Mouse (Mus musculus): ENCODE data around the gene Vipas39. TPM values are rescaled to one million over a fixed set of nuclear protein-coding genes. Genes with fewer than 3 reads are reported as not detected.
"Not testable (repeated sequence)": the region's sequence is repeated elsewhere in the genome, so short reads cannot be mapped to it uniquely, and the experiment has no call there.

The Vipas39 gene
- polyA plus RNA-seq, 1 experiment from 2014 or later: 32.4 TPM

DNA sequence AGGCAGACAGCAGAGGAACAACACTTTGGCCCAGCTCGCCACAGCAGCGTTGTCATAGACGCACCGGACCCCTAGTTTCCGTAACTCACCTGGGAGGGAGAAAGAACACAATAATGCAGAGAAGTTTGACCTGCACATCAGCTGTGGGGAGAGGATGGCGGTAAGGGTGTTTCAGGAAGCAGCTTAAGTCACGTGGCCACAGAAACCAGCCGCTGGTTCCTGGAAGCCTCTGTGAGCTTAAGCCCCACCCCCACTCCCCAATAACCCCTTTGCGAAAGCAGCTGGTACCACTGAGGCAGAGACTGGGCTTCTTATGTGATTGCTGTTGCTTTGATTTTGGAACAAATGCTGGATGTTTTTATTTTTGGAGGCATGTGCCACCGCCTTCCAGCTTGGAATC is 41.1 kb downstream of the Vipas39 start:
- Histone ChIP-seq H3K27me3 (replicated peaks) (no peaks in the 10 kb centered on the region), H3K4me2 (peak overlapping the region; percentile 48), H3K36me3 (no peaks in the 10 kb centered on the region), H3K4me3 (0 out of 2 replicates have a peak overlapping the region, but pooled peaks have one; percentile 4), H3K4me1 (peaks cover 7% of the 10 kb centered on the region), H3K9me3 (no peaks in the 10 kb centered on the region), H3K9ac (no peak overlapping the region), H3K27ac (replicated peaks) (no peak overlapping the region)
- 62% methylated on average over 10 of the region's 10 CpGs for WGBS
- ATAC-seq (ENCODE audit: extremely low read depth, insufficient number of reproducible peaks, low FRiP score, low TSS enrichment): no peak

DNA sequence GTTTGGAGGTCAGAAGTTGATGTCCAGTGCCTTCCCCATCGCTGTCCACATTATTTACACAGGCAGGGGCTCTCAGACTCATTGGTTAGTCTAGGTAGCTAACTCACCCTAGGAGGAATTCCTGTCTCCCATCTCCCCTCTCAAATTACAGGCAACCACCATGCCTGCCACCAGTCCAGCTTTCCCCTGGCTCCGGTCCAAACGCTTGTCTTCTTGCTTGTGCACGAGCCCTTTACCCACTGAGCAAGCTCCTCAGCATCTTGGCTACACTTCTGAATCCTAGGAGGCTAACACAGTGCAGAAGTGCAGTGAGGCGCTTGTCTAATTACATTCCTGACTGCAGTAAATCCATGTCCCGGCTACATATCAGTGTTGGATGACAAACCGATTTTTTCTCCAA is 46.7 kb downstream of the Vipas39 start:
- H3K27ac ChIP-seq (replicated peaks): no peak overlapping the region
- 55% methylated on average over 7 of the region's 7 CpGs for WGBS
- H3K27me3 ChIP-seq (replicated peaks): no peaks in the 10 kb centered on the region
- H3K9me3 ChIP-seq: no peaks in the 10 kb centered on the region
- H3K4me1 ChIP-seq: peaks cover 7% of the 10 kb centered on the region
- no peak overlapping the region for H3K4me2 ChIP-seq
- no peak overlapping the region for H3K4me3 ChIP-seq
- H3K9ac ChIP-seq: no peak overlapping the region
- no peak for ATAC-seq (ENCODE audit: extremely low read depth, insufficient number of reproducible peaks, low FRiP score, low TSS enrichment)
- no peaks in the 10 kb centered on the region for H3K36me3 ChIP-seq

DNA sequence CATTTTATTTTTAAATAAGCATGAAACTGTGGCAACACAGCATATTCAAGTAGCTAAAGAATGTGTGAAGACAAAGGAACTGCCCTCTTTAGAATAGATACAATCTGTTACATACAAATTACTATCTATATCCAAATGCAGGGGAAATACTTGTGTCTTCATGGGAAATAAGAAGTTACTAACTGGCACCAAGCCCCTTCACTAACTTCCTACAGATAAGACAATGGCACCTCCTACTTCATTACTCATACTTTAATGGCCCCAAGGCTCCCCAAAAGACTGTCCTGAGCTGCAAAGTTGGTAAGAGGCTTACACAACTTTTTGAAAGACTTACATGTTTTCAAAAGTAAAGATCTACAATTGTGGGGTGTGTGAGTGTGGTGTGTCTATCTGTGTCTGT is 48.5 kb downstream of the Vipas39 start:
- no peaks in the 10 kb centered on the region for H3K27me3 ChIP-seq (replicated peaks)
- no peaks in the 10 kb centered on the region for H3K9me3 ChIP-seq
- H3K4me2 ChIP-seq: no peak overlapping the region
- H3K4me3 ChIP-seq: no peak overlapping the region
- no peak overlapping the region for H3K27ac ChIP-seq (replicated peaks)
- H3K9ac ChIP-seq: no peak overlapping the region
- H3K36me3 ChIP-seq: no peaks in the 10 kb centered on the region
- ATAC-seq (ENCODE audit: extremely low read depth, insufficient number of reproducible peaks, low FRiP score, low TSS enrichment): no peak
- peaks cover 7% of the 10 kb centered on the region for H3K4me1 ChIP-seq

DNA sequence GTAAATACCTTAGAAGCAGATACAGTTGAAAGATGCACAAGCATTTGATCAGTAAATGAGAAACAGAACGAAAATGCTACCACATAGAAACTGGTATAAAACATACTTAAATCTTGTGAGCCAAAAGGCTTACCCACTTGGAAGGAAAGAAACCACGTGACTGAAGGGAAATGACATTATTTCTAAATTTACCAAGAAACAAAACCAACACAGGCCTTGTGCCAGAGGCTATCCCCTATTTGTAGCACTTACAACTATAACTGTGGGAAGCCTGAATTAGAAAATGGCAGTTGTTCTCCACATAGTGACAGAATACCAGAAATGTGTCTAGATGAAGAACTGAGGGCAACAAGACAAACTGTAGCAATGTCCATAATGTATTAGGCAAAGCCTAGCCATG is 50.0 kb downstream of the Vipas39 start:
- Histone ChIP-seq H3K9ac (no peak overlapping the region), H3K27me3 (replicated peaks) (no peaks in the 10 kb centered on the region), H3K4me1 (peaks cover 7% of the 10 kb centered on the region), H3K9me3 (no peaks in the 10 kb centered on the region), H3K36me3 (no peaks in the 10 kb centered on the region), H3K4me2 (no peak overlapping the region), H3K27ac (replicated peaks) (no peak overlapping the region), H3K4me3 (no peak overlapping the region)
- ATAC-seq (ENCODE audit: extremely low read depth, insufficient number of reproducible peaks, low FRiP score, low TSS enrichment): no peak
- 66% methylated on average over 2 of the region's 2 CpGs for WGBS

DNA sequence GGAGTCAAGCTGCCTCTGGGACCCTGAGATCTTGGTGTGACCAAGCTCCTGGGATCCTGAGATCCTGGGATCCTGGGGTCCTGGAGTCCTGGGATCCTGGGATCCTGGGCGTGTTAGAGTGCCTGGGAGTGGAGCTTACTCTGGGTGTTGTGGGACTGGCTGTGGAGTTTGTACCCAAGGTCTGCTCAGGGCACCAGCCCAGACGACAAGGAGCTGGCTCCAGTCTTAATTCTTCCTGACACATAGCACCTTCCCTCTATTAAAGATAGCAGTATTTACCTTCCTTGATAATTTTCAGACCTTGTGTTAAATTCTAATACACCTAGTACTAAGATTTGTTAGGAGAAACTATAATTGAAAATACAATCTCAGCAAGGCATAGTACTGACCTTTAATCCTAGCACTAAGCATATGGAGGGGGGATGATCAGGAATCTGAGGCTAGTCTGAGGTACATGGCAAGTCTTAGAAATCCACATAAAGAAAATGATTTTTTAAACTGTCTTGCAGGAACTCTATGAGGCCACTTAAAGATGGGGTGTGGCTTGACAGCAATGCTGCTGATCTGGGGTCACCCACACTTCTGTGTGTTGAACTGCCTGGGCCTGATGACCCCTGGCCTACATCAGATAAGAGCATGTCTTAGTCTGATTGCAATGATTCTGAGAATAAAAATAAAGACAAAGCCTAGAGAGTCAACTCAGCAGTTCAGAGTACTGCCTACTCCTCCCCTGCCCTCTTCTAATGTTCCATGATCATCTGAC is 53.0 kb downstream of the Vipas39 start:
- H3K9me3 ChIP-seq: no peaks in the 10 kb centered on the region
- H3K27me3 ChIP-seq (replicated peaks): no peaks in the 10 kb centered on the region
- H3K4me3 ChIP-seq: no peak overlapping the region
- H3K36me3 ChIP-seq: no peaks in the 10 kb centered on the region
- H3K27ac ChIP-seq (replicated peaks): no peak overlapping the region
- H3K4me1 ChIP-seq: no peaks in the 10 kb centered on the region
- 38% methylated on average over 2 of the region's 2 CpGs for whole genome bisulfite sequencing
- no peak overlapping the region for H3K9ac ChIP-seq
- H3K4me2 ChIP-seq: no peak overlapping the region
- ATAC-seq (ENCODE audit: extremely low read depth, insufficient number of reproducible peaks, low FRiP score, low TSS enrichment): no peak

DNA sequence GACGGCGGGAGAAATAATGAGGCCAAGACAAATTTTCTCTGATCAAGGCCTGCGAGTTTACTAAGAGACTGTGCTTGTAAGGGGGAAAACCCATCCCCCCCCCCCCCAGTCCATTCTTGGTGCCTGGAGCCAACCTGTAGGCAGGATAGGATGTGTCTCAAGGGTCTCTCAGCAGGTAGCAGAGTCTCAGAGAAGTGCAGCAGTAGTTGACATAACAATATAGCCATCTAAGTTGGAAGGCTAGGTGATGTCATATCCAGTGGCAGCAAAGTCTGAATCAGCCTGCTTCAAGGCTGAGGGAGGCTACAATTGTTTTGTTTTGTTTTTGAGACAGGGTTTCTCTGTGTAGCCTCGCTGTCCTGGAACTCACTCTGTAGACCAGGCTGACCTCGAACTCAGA is 60.3 kb downstream of the Vipas39 start:
- H3K9ac ChIP-seq; ATAC-seq (ENCODE audit: extremely low read depth, insufficient number of reproducible peaks, low FRiP score, low TSS enrichment); H3K4me1 ChIP-seq; H3K4me2 ChIP-seq; H3K36me3 ChIP-seq; H3K27me3 ChIP-seq (replicated peaks); H3K9me3 ChIP-seq; H3K4me3 ChIP-seq; H3K27ac ChIP-seq (replicated peaks): not testable (repeated sequence)
- 86% methylated on average over 5 of the region's 5 CpGs for WGBS

DNA sequence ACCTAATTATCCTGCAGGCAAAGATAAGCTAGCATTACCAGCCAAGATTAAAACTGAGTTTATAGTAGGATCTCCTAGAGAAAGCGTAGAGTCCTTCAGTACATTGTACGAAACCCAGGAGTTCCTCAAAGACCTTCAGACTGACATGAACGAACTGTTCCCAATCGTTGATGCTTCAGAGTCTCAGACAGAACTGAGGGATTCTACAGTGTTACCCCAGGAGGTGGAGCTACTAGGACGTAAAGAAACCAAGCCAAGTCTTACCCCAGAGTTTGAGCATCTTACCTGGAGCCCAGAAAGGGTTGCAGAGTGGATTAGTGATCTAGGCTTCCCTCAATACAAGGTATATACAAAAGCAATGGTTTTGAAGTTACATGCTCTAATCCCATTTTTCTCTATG is 64.4 kb downstream of the Vipas39 start:
- H3K4me1 ChIP-seq: peaks cover 10% of the 10 kb centered on the region
- H3K4me2 ChIP-seq: no peak overlapping the region
- H3K9ac ChIP-seq: no peak overlapping the region
- WGBS: 58% methylated on average over 5 of the region's 5 CpGs
- H3K9me3 ChIP-seq: no peaks in the 10 kb centered on the region
- H3K4me3 ChIP-seq: no peak overlapping the region
- H3K27ac ChIP-seq (replicated peaks): no peak overlapping the region
- 0 out of 2 replicates have a peak, but pooled peaks cover 4% of the 10 kb centered on the region for H3K27me3 ChIP-seq (replicated peaks)
- no peaks in the 10 kb centered on the region for H3K36me3 ChIP-seq
- no peak for ATAC-seq (ENCODE audit: extremely low read depth, insufficient number of reproducible peaks, low FRiP score, low TSS enrichment)

DNA sequence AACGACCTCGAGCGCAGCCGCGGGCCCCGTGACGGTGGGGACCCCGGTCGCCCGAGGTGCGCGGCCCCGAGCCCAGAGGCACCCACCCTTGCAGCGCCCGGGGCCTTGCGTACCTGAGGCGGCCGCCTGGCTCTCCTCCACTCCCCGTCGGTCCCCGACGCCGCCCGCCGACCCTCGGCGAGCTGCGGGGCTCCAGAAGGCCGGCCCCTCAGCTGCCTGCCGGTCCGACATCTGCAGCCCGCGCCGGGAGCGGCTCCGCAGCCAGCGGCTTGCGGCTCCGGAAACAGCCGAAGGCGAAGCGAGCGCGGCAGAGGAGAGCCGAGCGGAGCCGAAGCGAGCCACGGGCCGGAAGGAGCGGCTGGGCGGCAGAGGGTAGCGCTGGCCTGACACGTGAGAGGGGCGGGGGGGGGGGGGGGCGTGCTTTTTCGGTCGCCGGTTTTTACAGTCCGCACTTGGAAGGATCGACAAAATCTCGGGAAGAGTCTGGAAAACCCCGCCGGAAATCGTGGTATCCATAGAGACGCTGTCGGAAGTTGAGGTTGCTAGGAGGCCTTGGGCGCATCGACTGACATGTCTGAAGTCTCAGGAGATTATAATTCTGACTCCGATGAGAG is 66.0 kb downstream of the Vipas39 start, which contains the start of gene Tmed8:
TSS of gene Tmed8 (minus strand) at position 482 of the 614 bp plus-strand sequence.
- H3K4me1 ChIP-seq: peaks cover 10% of the 10 kb centered on the region
- 0 out of 2 replicates have a peak, but pooled peaks cover 4% of the 10 kb centered on the region for H3K27me3 ChIP-seq (replicated peaks)
- peak within 1 kb of the TSS; percentile 96 for H3K9ac ChIP-seq
- under 1% methylated on average over 63 of the region's 70 CpGs for WGBS
- no peaks in the 10 kb centered on the region for H3K36me3 ChIP-seq
- H3K27ac ChIP-seq (replicated peaks): peak within 1 kb of the TSS; percentile 59; the same call in 1 of the 2 replicates
- H3K4me3 ChIP-seq: peak within 1 kb of the TSS; percentile 93
- H3K9me3 ChIP-seq: no peaks in the 10 kb centered on the region
- peak; percentile 70 for ATAC-seq (ENCODE audit: extremely low read depth, insufficient number of reproducible peaks, low FRiP score, low TSS enrichment)
- H3K4me2 ChIP-seq: peak within 1 kb of the TSS; percentile 92

DNA sequence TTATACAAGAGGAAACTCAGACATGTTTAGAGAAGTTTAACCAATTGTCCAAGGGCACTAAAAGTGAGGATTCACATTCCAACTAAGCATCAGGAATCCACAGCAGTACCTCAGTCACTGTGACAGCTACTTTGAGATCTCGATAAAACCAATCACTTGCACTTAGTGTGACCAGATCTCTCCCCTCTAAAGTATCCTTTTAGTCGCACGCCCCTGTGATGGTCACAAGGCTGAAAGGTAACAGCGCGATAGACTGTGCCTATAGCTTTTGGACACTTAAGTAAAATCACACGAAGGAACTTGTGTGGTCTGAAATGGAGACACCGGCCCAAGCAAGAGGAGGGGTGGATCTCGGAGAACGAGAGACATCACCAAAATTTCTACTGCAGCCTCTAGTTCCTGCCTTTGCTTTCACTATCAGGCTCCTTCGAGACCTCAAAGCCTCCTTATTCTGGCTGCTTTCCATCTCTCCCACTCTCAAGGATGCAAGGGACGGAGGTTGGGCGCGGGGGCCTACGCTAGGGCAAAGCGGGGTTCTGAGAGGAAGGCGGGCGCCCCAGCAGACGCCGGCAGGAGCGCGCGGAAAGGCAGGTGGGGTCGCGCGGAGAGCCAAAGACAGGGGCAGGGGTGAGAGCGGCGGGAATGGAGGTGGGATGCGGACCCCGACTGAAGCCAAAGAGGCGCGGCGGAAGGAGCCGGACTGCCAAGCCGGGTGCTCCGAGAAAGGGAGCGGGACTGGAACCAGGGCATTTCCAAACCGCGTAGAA is 66.7 kb downstream of the Vipas39 start, which contains the start of gene Samd15:
TSS of gene Samd15 (plus strand) at position 518 of the 767 bp plus-strand sequence.
- no peaks in the 10 kb centered on the region for H3K9me3 ChIP-seq
- H3K27me3 ChIP-seq (replicated peaks): 0 out of 2 replicates have a peak, but pooled peaks cover 4% of the 10 kb centered on the region
- no peaks in the 10 kb centered on the region for H3K36me3 ChIP-seq
- H3K4me1 ChIP-seq: peaks cover 10% of the 10 kb centered on the region
- peak within 1 kb of the TSS; percentile 92 for H3K4me2 ChIP-seq
- peak within 1 kb of the TSS; percentile 59; the same call in 1 of the 2 replicates for H3K27ac ChIP-seq (replicated peaks)
- peak; percentile 44; the same call in 1 of the 2 replicates for ATAC-seq (ENCODE audit: extremely low read depth, insufficient number of reproducible peaks, low FRiP score, low TSS enrichment)
- peak within 1 kb of the TSS; percentile 96 for H3K9ac ChIP-seq
- H3K4me3 ChIP-seq: peak within 1 kb of the TSS; percentile 93
- WGBS: under 1% methylated on average over 38 of the region's 38 CpGs

DNA sequence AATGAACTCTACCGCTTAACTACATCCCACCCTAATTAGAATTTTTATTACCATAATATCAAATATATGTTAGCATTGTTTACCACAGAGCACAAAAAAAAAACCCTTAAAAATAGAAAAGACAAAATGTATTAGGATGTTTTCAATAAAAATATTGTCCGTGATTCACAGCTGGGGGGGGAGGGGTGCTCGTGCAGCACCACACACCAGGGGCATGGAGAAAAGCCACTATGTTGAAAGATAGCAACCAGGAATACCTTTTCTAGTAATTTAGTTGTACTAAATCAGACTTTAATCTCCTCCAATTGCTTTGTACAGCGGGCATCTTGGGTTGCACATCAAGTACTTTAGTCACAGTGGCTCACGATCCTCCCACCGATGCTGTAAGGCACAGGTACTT is 67.3 kb downstream of the Vipas39 start:
- Histone ChIP-seq H3K9me3 (no peaks in the 10 kb centered on the region), H3K36me3 (no peaks in the 10 kb centered on the region), H3K4me3 (peak overlapping the region; percentile 93), H3K9ac (peak overlapping the region; percentile 96), H3K27me3 (replicated peaks) (0 out of 2 replicates have a peak, but pooled peaks cover 4% of the 10 kb centered on the region), H3K4me1 (peaks cover 10% of the 10 kb centered on the region), H3K27ac (replicated peaks) (no peak overlapping the region), H3K4me2 (peak overlapping the region; percentile 92)
- WGBS: 63% methylated on average over 6 of the region's 6 CpGs
- ATAC-seq (ENCODE audit: extremely low read depth, insufficient number of reproducible peaks, low FRiP score, low TSS enrichment): no peak

DNA sequence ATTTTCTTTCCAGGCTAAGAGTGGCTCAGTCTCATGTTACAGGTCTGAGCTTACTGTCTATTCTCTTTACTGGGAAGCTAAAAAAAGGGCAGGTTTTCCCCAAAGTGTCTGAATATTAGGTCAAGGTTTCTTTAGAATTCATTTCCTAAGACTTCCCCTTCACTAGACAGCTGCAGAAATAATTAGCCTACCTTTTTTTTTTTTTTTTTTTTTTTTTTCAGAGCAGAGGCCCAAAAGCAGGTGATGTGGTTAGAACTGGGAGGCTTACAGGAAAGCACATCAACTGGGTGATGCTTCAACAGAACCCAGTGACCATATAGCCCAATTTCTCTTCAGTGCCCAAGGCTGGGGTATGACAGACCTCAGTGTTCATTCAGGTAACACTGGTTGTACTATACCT is 69.7 kb downstream of the Vipas39 start:
- Histone ChIP-seq H3K27me3 (replicated peaks) (0 out of 2 replicates have a peak, but pooled peaks cover 4% of the 10 kb centered on the region), H3K4me1 (peaks cover 10% of the 10 kb centered on the region), H3K9me3 (no peaks in the 10 kb centered on the region), H3K4me2 (no peak overlapping the region), H3K4me3 (no peak overlapping the region), H3K36me3 (no peaks in the 10 kb centered on the region), H3K27ac (replicated peaks) (no peak overlapping the region), H3K9ac (no peak overlapping the region)
- ATAC-seq (ENCODE audit: extremely low read depth, insufficient number of reproducible peaks, low FRiP score, low TSS enrichment): no peak

All from heart, embryonic 13.5 days (tissue).